ENCODE assay signal across 24 mouse cellular contexts in the genomic region with DNA sequence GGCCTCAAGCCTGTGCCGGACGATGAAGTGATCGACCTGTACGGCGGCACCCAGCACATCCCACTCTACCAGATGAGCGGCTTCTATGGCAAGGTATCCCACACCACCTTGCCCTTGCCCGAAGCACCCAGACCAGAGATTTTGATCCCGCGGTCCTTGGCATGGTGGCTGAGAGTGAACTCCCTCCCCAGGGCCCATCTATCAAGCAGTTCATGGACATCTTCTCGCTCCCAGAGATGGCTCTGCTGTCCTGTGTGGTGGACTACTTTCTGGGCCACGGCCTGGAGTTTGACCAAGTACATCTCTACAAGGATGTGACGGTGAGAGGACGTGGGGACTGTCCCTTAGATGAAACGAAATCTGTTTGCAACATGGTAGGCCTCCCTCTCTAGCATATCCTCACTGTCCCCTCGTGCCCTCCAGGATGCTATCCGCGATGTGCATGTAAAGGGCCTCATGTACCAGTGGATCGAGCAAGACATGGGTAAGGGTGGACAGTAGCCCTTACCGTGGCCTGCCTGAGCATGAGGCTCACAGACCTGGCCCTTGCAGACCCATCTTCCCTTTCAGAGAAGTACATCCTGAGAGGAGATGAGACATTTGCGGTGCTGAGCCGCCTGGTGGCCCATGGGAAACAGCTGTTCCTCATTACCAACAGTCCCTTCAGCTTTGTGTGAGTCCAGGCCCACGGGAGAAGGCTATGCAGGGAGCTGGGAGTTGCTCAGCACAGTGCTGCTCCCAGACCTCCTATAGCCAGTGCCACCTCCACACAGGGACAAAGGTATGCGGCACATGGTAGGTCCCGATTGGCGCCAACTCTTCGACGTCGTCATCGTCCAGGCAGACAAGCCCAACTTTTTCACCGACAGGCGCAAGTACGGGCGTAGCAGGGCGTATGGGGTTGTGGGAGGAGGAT. TPM values are rescaled to one million over a fixed set of nuclear protein-coding genes. Genes with fewer than 3 reads are reported as not detected.
DNase-seq lines count a peak whose midpoint lies in the region; ATAC-seq and TF ChIP-seq lines count a peak whose summit lies in the region.
"Had no signal": no experiment of that assay in that cellular context is flagged by ENCODE, and none has a peak within 500 bp of the region (broad histone marks: within the 10 kb centered on the region; RNA-seq: fewer than 3 reads in every experiment).

No protein-coding gene starts in this region.

- H3K4me3 ChIP-seq in lung, postnatal 0 days (ENCODE audit: low read depth, low read length): no peak overlapping the region
- H3K4me3 ChIP-seq in kidney, embryonic 15.5 days (replicated peaks): no peak overlapping the region
- H3K4me3 ChIP-seq: embryonic facial prominence, embryonic 15.5 days; erythroblast, embryonic 14.5 days; heart, embryonic 12.5 days; hindbrain, embryonic 12.5 days had no signal

- no peak overlapping the region for H3K4me2 ChIP-seq in lung, postnatal 0 days (replicated peaks; ENCODE audit: low read depth, low read length)
- H3K4me2 ChIP-seq in kidney, embryonic 15.5 days: no peak overlapping the region
- H3K4me2 ChIP-seq: embryonic facial prominence, embryonic 15.5 days; heart, embryonic 12.5 days; hindbrain, embryonic 12.5 days had no signal

- H3K9ac ChIP-seq in lung, postnatal 0 days (replicated peaks; ENCODE audit: low read depth): no peak overlapping the region
- no peak overlapping the region for H3K9ac ChIP-seq in kidney, embryonic 15.5 days
- H3K9ac ChIP-seq: embryonic facial prominence, embryonic 15.5 days; heart, embryonic 12.5 days; hindbrain, embryonic 12.5 days had no signal

- H3K9me3 ChIP-seq in lung, postnatal 0 days (ENCODE audit: low read length): no peaks in the 10 kb centered on the region
- H3K9me3 ChIP-seq in kidney, embryonic 15.5 days (replicated peaks): no peaks in the 10 kb centered on the region
- H3K9me3 ChIP-seq: embryonic facial prominence, embryonic 15.5 days; forebrain, embryonic 10.5 days; heart, embryonic 12.5 days; hindbrain, embryonic 12.5 days had no signal

- TF ChIP-seq EP300 in lung, postnatal 0 days (IDR thresholded peaks at IDR 0.05): no peak

- WGBS in lung, postnatal 0 days: 91% methylated on average over 34 of the region's 34 CpGs
- WGBS in kidney, embryonic 15.5 days: 91% methylated on average over 34 of the region's 34 CpGs

- no peak overlapping the region for H3K27ac ChIP-seq in lung, postnatal 0 days (ENCODE audit: low read length)
- H3K27ac ChIP-seq in kidney, embryonic 15.5 days: no peak overlapping the region
- H3K27ac ChIP-seq: forebrain, embryonic 10.5 days; hindbrain, embryonic 12.5 days had no signal

- ATAC-seq in lung, postnatal 0 days: no peak
- no peak for ATAC-seq in kidney, embryonic 15.5 days (replicated peaks; ENCODE audit: low FRiP score)
- ATAC-seq: forebrain, embryonic 16.5 days; hindbrain, embryonic 16.5 days; inflammation-experienced regulatory T-cells, adult 6 months had no signal

- 0 out of 2 replicates have a peak, but pooled peaks have one; percentile 6 for TF ChIP-seq CTCF in lung, postnatal 0 days (IDR thresholded peaks at IDR 0.05)

- peaks cover 18% of the 10 kb centered on the region; the same call in 1 of the 2 replicates for H3K4me1 ChIP-seq in lung, postnatal 0 days (ENCODE audit: insufficient read depth, low read depth, low read length)
- peaks cover 44% of the 10 kb centered on the region for H3K4me1 ChIP-seq in kidney, embryonic 15.5 days

- H3K36me3 ChIP-seq in lung, postnatal 0 days (ENCODE audit: insufficient read depth, low read length): 0 out of 2 replicates have a peak, but pooled peaks cover 17% of the 10 kb centered on the region
- peaks cover 67% of the 10 kb centered on the region for H3K36me3 ChIP-seq in kidney, embryonic 15.5 days

- H3K27me3 ChIP-seq in lung, postnatal 0 days (replicated peaks; ENCODE audit: insufficient read depth, low read length): no peaks in the 10 kb centered on the region
- no peaks in the 10 kb centered on the region for H3K27me3 ChIP-seq in kidney, embryonic 15.5 days
- H3K27me3 ChIP-seq: embryonic facial prominence, embryonic 15.5 days; heart, embryonic 12.5 days; hindbrain, embryonic 12.5 days had no signal

- DNase-seq in heart, adult 11 months: peak; percentile 93
- DNase-seq in heart, postnatal 4 days: no peak
- DNase-seq in lung, postnatal 0 days (ENCODE audit: low spot score): no peak
- no peak for DNase-seq in lung, postnatal 14 days
- DNase-seq in testis, postnatal 10 days (ENCODE audit: low spot score): peak; percentile 42
- DNase-seq in testis, postnatal 14 days (ENCODE audit: low spot score): no peak
- DNase-seq: adrenal gland, adult 2 months; adrenal gland, postnatal 25 days; cerebellum, adult 8-10 months; cerebellum, postnatal 14 days; embryo, embryonic 11 days; gastrocnemius, postnatal 10 days; heart, postnatal 36 days had no signal

RNA-seq across cellular contexts. Expression of a gene that starts 4.9 kb away (rescaled TPM):
- 10 to 100 TPM; 91.8 to 93.8 TPM for total RNA-seq in heart, postnatal 4 days (2021)
- polyA plus RNA-seq in lung, postnatal 0 days (2015; fragmentation: Nextera tagmentation; extraction: Ambion mirVana): 148 and 162 TPM in 2 replicates
- 373 and 384 TPM in 2 replicates for polyA plus RNA-seq in kidney, embryonic 15.5 days (2015; fragmentation: Nextera tagmentation; extraction: Ambion mirVana)
- polyA plus RNA-seq: inflammation-experienced regulatory T-cells, adult 6 months had no signal

RNA-seq across cellular contexts. Expression of a gene that starts 7.0 kb away (rescaled TPM):
- total RNA-seq in heart, postnatal 4 days (2021): 10 to 100 TPM; 80.5 to 91.4 TPM
- polyA plus RNA-seq in lung, postnatal 0 days (2015; fragmentation: Nextera tagmentation; extraction: Ambion mirVana): 109 and 118 TPM in 2 replicates
- polyA plus RNA-seq in kidney, embryonic 15.5 days (2015; fragmentation: Nextera tagmentation; extraction: Ambion mirVana): 98.1 and 112 TPM in 2 replicates

RNA-seq across cellular contexts. Expression of a gene that starts 32.7 kb away (rescaled TPM):
- 10 to 100 TPM; 77.1 to 84.3 TPM for total RNA-seq in heart, postnatal 4 days (2021)
- 32.4 and 34.2 TPM in 2 replicates for polyA plus RNA-seq in lung, postnatal 0 days (2015; fragmentation: Nextera tagmentation; extraction: Ambion mirVana)
- polyA plus RNA-seq in kidney, embryonic 15.5 days (2015; fragmentation: Nextera tagmentation; extraction: Ambion mirVana): 32.6 and 40.6 TPM in 2 replicates
- total RNA-seq: common myeloid progenitor, adult 5-6 weeks; granulocyte monocyte progenitor cell, adult 5-6 weeks had no signal

Comparison
In these comparisons a context has a peak if more than half of its experiments do, and no peak if none do; other contexts are left out.
1. DNase-seq: peak in heart, adult 11 months (single experiment) and testis, postnatal 10 days (single experiment); none in heart, postnatal 4 days (single experiment), lung, postnatal 0 days (single experiment), lung, postnatal 14 days (single experiment) and testis, postnatal 14 days (single experiment).